Mouse (Mus musculus) testis, adult 10 weeks (tissue): ENCODE measurements around the gene Olfr600. TPM values are rescaled to one million over a fixed set of nuclear protein-coding genes. Genes with fewer than 3 reads are reported as not detected.

Experiments used
- polyA plus RNA-seq: library from polyadenylated mRNA; stranded (reverse); fragments of 350-450 nt; fragmentation: Illumina TruSeq; extraction: RNeasy Lipid Tissue Mini Kit (QIAGEN cat#74804); gene quantifications from one replicate; pipeline ENCODE4 v1.2.3, GENCODE M21; 2014; ENCODE audit warnings: low read depth, low replicate concordance

Olfr600 gene
- not detected for polyA plus RNA-seq

GRCm38 (mm10) chr7:103349569-103349968 is at the start of gene Olfr600:
TSS of gene Olfr600 (minus strand) at chr7:103349669.

GRCm38 (mm10) chr7:103386077-103386476 is 36.6 kb upstream of the Olfr600 start, which contains the start of gene Olfr603:
TSS of gene Olfr603 (minus strand) at chr7:103386177.

GRCm38 (mm10) chr7:103362555-103362954 is 13.1 kb upstream of the Olfr600 start, which contains the start of gene Olfr601:
TSS of gene Olfr601 (minus strand) at chr7:103362655.

GRCm38 (mm10) chr7:103335617-103336016 is 13.9 kb downstream of the Olfr600 start, which contains the start of gene Olfr599:
TSS of gene Olfr599 (plus strand) at chr7:103335917.

GRCm38 (mm10) chr7:103323268-103323667 is 26.2 kb downstream of the Olfr600 start, which contains the start of gene Olfr598:
TSS of gene Olfr598 (plus strand) at chr7:103323568.

GRCm38 (mm10) chr7:103316015-103316414 is 33.5 kb downstream of the Olfr600 start, which contains the start of gene Olfr597:
TSS of gene Olfr597 (plus strand) at chr7:103316315.

GRCm38 (mm10) chr7:103305348-103305747 is 44.1 kb downstream of the Olfr600 start, which contains the start of gene Olfr596:
TSS of gene Olfr596 (plus strand) at chr7:103305648.

Other genes with a start within 250 kb of the Olfr600 start
- not detected for gene Olfr586, start 224.0 kb downstream of the Olfr600 start, polyA plus RNA-seq
- not detected for gene Olfr588-ps1, start 208.8 kb downstream of the Olfr600 start, polyA plus RNA-seq
- gene Olfr589, start 193.3 kb downstream of the Olfr600 start, polyA plus RNA-seq = not detected
- gene Olfr591, start 171.3 kb downstream of the Olfr600 start, polyA plus RNA-seq = not detected
- not detected for gene Olfr592, start 164.9 kb downstream of the Olfr600 start, polyA plus RNA-seq
- gene Olfr593, start 137.8 kb downstream of the Olfr600 start, polyA plus RNA-seq = not detected
- not detected for gene Olfr594, start 132.7 kb downstream of the Olfr600 start, polyA plus RNA-seq
- gene Usp17ld, start 97.2 kb downstream of the Olfr600 start, polyA plus RNA-seq = not detected
- gene Olfr596, start 44.0 kb downstream of the Olfr600 start, polyA plus RNA-seq = not detected
- not detected for gene Olfr597, start 33.4 kb downstream of the Olfr600 start, polyA plus RNA-seq
- gene Olfr598, start 26.1 kb downstream of the Olfr600 start, polyA plus RNA-seq = not detected
- gene Olfr599, start 13.8 kb downstream of the Olfr600 start, polyA plus RNA-seq = not detected
- gene Olfr601, start 13.0 kb upstream of the Olfr600 start, polyA plus RNA-seq = not detected
- gene Olfr603, start 36.5 kb upstream of the Olfr600 start, polyA plus RNA-seq = not detected
- gene Usp17lc, start 65.4 kb upstream of the Olfr600 start, polyA plus RNA-seq = not detected
- not detected for gene Olfr605, start 95.8 kb upstream of the Olfr600 start, polyA plus RNA-seq
- gene Olfr606, start 99.4 kb upstream of the Olfr600 start, polyA plus RNA-seq = not detected
- not detected for gene Olfr607, start 114.5 kb upstream of the Olfr600 start, polyA plus RNA-seq
- not detected for gene Olfr608, start 120.2 kb upstream of the Olfr600 start, polyA plus RNA-seq
- not detected for gene Olfr609, start 148.4 kb upstream of the Olfr600 start, polyA plus RNA-seq
- gene Olfr610, start 162.5 kb upstream of the Olfr600 start, polyA plus RNA-seq = not detected
- gene Olfr611, start 171.2 kb upstream of the Olfr600 start, polyA plus RNA-seq = not detected
- gene Olfr612, start 193.0 kb upstream of the Olfr600 start, polyA plus RNA-seq = not detected
- not detected for gene Olfr613, start 198.4 kb upstream of the Olfr600 start, polyA plus RNA-seq
- not detected for gene Olfr615, start 206.4 kb upstream of the Olfr600 start, polyA plus RNA-seq
- gene Olfr616, start 219.5 kb upstream of the Olfr600 start, polyA plus RNA-seq = 0.38 TPM
- gene Olfr617, start 223.4 kb upstream of the Olfr600 start, polyA plus RNA-seq = not detected
- not detected for gene Olfr618, start 240.4 kb upstream of the Olfr600 start, polyA plus RNA-seq